8 mouse cellular contexts compared by ENCODE assay signal in genomic region chr11:85830901-85831341, GRCm38 (mm10). TPM values are rescaled to one million over a fixed set of nuclear protein-coding genes. Genes with fewer than 3 reads are reported as not detected.
DNase-seq lines count a peak whose midpoint lies in the region; ATAC-seq and TF ChIP-seq lines count a peak whose summit lies in the region.
"Had no signal": no experiment of that assay in that cellular context is flagged by ENCODE, and none has a peak within 500 bp of the region (broad histone marks: within the 10 kb centered on the region; RNA-seq: fewer than 3 reads in every experiment).

No protein-coding gene starts in this region.

- no peak for TF ChIP-seq POLR2A in embryonic fibroblast, embryonic 13.5 days (IDR thresholded peaks at IDR 0.05; ENCODE audit: low read depth, low read length)

- 4% methylated on average over 17 of the region's 17 CpGs for WGBS in lung, embryonic 16.5 days
- 14% methylated on average over 17 of the region's 17 CpGs for WGBS in stomach, embryonic 15.5 days

- no peaks in the 10 kb centered on the region for H3K9me3 ChIP-seq in lung, embryonic 16.5 days (ENCODE audit: control insufficient read depth, low read length)
- no peaks in the 10 kb centered on the region for H3K9me3 ChIP-seq in stomach, embryonic 15.5 days
- H3K9me3 ChIP-seq: liver, embryonic 15.5 days had no signal

- intact Hi-C loops in left cerebral cortex, postnatal 25 days (cut with DNase I), result loop anchor here (2.0 kb wide), 1 partner anchor 312 kb away; no protein-coding TSS in a partner anchor

- H3K36me3 ChIP-seq in lung, embryonic 16.5 days (ENCODE audit: control insufficient read depth, insufficient read depth, low read length), result no peaks in the 10 kb centered on the region
- H3K36me3 ChIP-seq in stomach, embryonic 15.5 days, result no peaks in the 10 kb centered on the region
- H3K36me3 ChIP-seq: liver, embryonic 15.5 days had no signal

- H3K27ac ChIP-seq in lung, embryonic 16.5 days (ENCODE audit: low read length), result peak overlapping the region; percentile 98
- H3K27ac ChIP-seq in embryonic fibroblast, embryonic 13.5 days (ENCODE audit: insufficient read depth, low read length), result no peak overlapping the region
- H3K27ac ChIP-seq in stomach, embryonic 15.5 days, result peak overlapping the region; percentile 27; the same call in 1 of the 2 replicates
- H3K27ac ChIP-seq: liver, embryonic 15.5 days had no signal

- no peak for ATAC-seq in lung, embryonic 16.5 days (ENCODE audit: low read depth)
- ATAC-seq in stomach, embryonic 15.5 days (ENCODE audit: insufficient read depth, low FRiP score, low read depth), result no peak

- H3K9ac ChIP-seq in lung, embryonic 16.5 days (ENCODE audit: low read length), result peak overlapping the region; percentile 70
- H3K9ac ChIP-seq in stomach, embryonic 15.5 days, result no peak overlapping the region
- H3K9ac ChIP-seq: liver, embryonic 15.5 days had no signal

- peak overlapping the region; percentile 73 for H3K4me3 ChIP-seq in lung, embryonic 16.5 days (ENCODE audit: low read length)
- no peak overlapping the region for H3K4me3 ChIP-seq in embryonic fibroblast, embryonic 13.5 days (ENCODE audit: insufficient read depth, low read length)
- H3K4me3 ChIP-seq in stomach, embryonic 15.5 days (replicated peaks), result peak overlapping the region; percentile 60; the same call in 1 of the 2 replicates

- H3K4me1 ChIP-seq in lung, embryonic 16.5 days (replicated peaks; ENCODE audit: control insufficient read depth, insufficient read depth, low read length), result peaks cover 33% of the 10 kb centered on the region
- H3K4me1 ChIP-seq in embryonic fibroblast, embryonic 13.5 days (ENCODE audit: control insufficient read depth, insufficient read depth, low read length), result peaks cover 3% of the 10 kb centered on the region; the same call in 1 of the 2 replicates
- peaks cover 31% of the 10 kb centered on the region for H3K4me1 ChIP-seq in stomach, embryonic 15.5 days

- H3K4me2 ChIP-seq in lung, embryonic 16.5 days (ENCODE audit: low read depth, low read length), result peak overlapping the region; percentile 89
- H3K4me2 ChIP-seq in stomach, embryonic 15.5 days, result peak overlapping the region; percentile 95

- 0 out of 2 replicates have a peak, but pooled peaks have one; percentile 17 for TF ChIP-seq CTCF in embryonic fibroblast, embryonic 13.5 days (IDR thresholded peaks at IDR 0.05; ENCODE audit: borderline replicate concordance, insufficient read depth, low read length)

- H3K27me3 ChIP-seq in lung, embryonic 16.5 days (ENCODE audit: control insufficient read depth, insufficient read depth, low read depth, low read length), result peaks cover 37% of the 10 kb centered on the region
- H3K27me3 ChIP-seq in stomach, embryonic 15.5 days (replicated peaks), result peaks cover 76% of the 10 kb centered on the region

- DNase-seq in lung, postnatal 14 days, result no peak
- DNase-seq in kidney, postnatal 25 days, result peak; percentile 35 to 69
- DNase-seq in spleen, adult 12 weeks (ENCODE audit: low spot score), result no peak
- DNase-seq in left cerebral cortex, postnatal 25 days (ENCODE audit: low spot score in 2 of 2), result no peak

RNA-seq across cellular contexts. Expression of gene Tbx2, which starts 1.4 kb away (rescaled TPM):
- 24.6 and 25.1 TPM in 2 replicates for polyA plus RNA-seq in lung, embryonic 16.5 days (2015; fragmentation: Nextera tagmentation; extraction: Ambion mirVana)
- 2.2 and 3.0 TPM in 2 replicates for polyA plus RNA-seq in embryonic fibroblast, embryonic 13.5 days (2011; ENCODE audit: insufficient read length, low read depth, missing spikeins)
- 6.0 and 6.6 TPM in 2 replicates for polyA plus RNA-seq in stomach, embryonic 15.5 days (2015; fragmentation: Nextera tagmentation; extraction: Ambion mirVana)
- 1 to 10 TPM; 1.8 to 2.2 TPM for total RNA-seq in left cerebral cortex, postnatal 25 days (2021)

RNA-seq across cellular contexts. Expression of gene Gm11444, which starts 19.2 kb away (rescaled TPM):
- polyA plus RNA-seq in lung, embryonic 16.5 days (2015; fragmentation: Nextera tagmentation; extraction: Ambion mirVana), result not detected in 2 replicates
- polyA plus RNA-seq in embryonic fibroblast, embryonic 13.5 days (2011; ENCODE audit: insufficient read length, low read depth, missing spikeins), result not detected in 2 replicates
- not detected in 2 replicates for polyA plus RNA-seq in stomach, embryonic 15.5 days (2015; fragmentation: Nextera tagmentation; extraction: Ambion mirVana)
- not detected for total RNA-seq in left cerebral cortex, postnatal 25 days (2021)
- polyA plus RNA-seq: liver, embryonic 15.5 days had no signal

RNA-seq across cellular contexts. Expression of gene Tbx4, which starts 55.3 kb away (rescaled TPM):
- 61.4 and 70.5 TPM in 2 replicates for polyA plus RNA-seq in lung, embryonic 16.5 days (2015; fragmentation: Nextera tagmentation; extraction: Ambion mirVana)
- polyA plus RNA-seq in embryonic fibroblast, embryonic 13.5 days (2011; ENCODE audit: insufficient read length, low read depth, missing spikeins), result 2.8 and 12.0 TPM in 2 replicates
- 0.28 and 0.30 TPM in 2 replicates for polyA plus RNA-seq in stomach, embryonic 15.5 days (2015; fragmentation: Nextera tagmentation; extraction: Ambion mirVana)
- total RNA-seq in left cerebral cortex, postnatal 25 days (2021), result under 1 TPM; 0.23 to 0.32 TPM
- polyA plus RNA-seq: liver, embryonic 15.5 days had no signal

Comparison
In these comparisons a context has a peak if more than half of its experiments do, and no peak if none do; other contexts are left out.
1. DNase-seq: peak in kidney, postnatal 25 days (2 of 2); none in lung, postnatal 14 days (single experiment), spleen, adult 12 weeks (single experiment) and left cerebral cortex, postnatal 25 days (0 of 2).